Mouse (Mus musculus): ENCODE measurements at regions not wholly inside any gene's neighbourhood (a gene's known extent, or its start where the extent isn't known, plus 50 kb on each side); places are given as distances from the start of the nearest gene placed in this dataset.
A peak's percentile ranks its signal among the peaks of the same experiment; 100 is the strongest.

- ATAC-seq, result no peak
- Histone ChIP-seq H3K4me2 (ENCODE audit: low read length) (no peak overlapping the region), H3K27me3 (replicated peaks; ENCODE audit: control insufficient read depth, insufficient read depth, low read length) (no peaks in the 10 kb centered on the region), H3K9ac (ENCODE audit: low read depth, low read length) (no peak overlapping the region), H3K27ac (ENCODE audit: low read depth, low read length) (no peak overlapping the region), H3K36me3 (ENCODE audit: control insufficient read depth, insufficient read depth, low read length) (no peaks in the 10 kb centered on the region), H3K4me3 (ENCODE audit: low read length) (no peak overlapping the region), H3K9me3 (ENCODE audit: control insufficient read depth, low read length) (no peaks in the 10 kb centered on the region), H3K4me1 (ENCODE audit: control insufficient read depth, insufficient read depth, low read depth, low read length) (no peaks in the 10 kb centered on the region)
- 90% methylated on average over 4 of the region's 4 CpGs for WGBS
These were observed 72.6 kb downstream of the Icos start for GRCm38 (mm10) chr1:61050346-61050745.

DNA sequence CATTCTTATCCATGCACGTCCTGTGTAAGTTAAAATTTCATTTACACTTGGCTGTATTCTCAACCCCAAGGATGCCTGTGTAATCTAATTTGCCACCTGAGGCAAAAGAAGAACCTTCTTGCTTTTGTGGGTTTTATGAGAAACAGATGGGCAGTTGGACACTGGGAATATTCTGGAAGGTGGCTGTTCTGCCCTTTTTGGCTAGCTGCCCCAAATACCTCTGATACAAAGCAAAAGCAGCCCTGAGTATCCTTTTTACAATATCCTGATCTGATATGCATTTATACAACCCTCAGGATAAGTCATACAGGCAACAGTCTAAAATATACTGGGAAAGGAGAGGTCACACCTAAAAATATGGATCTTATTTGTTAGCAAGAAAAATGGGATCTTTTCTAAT is 75.9 kb downstream of the Icos start:
- no peak for ATAC-seq
- no peak overlapping the region for H3K9ac ChIP-seq (ENCODE audit: low read depth, low read length)
- H3K36me3 ChIP-seq (ENCODE audit: control insufficient read depth, insufficient read depth, low read length), result no peaks in the 10 kb centered on the region
- H3K4me1 ChIP-seq (ENCODE audit: control insufficient read depth, insufficient read depth, low read depth, low read length), result no peaks in the 10 kb centered on the region
- 24% methylated on average over 1 of the region's 1 CpGs for WGBS
- no peak overlapping the region for H3K27ac ChIP-seq (ENCODE audit: low read depth, low read length)
- no peaks in the 10 kb centered on the region for H3K9me3 ChIP-seq (ENCODE audit: control insufficient read depth, low read length)
- H3K4me3 ChIP-seq (ENCODE audit: low read length), result no peak overlapping the region
- no peaks in the 10 kb centered on the region for H3K27me3 ChIP-seq (replicated peaks; ENCODE audit: control insufficient read depth, insufficient read depth, low read length)
- H3K4me2 ChIP-seq (ENCODE audit: low read length), result no peak overlapping the region

GRCm38 (mm10) chr1:61054391-61054790 is 76.7 kb downstream of the Icos start:
- 90% methylated on average over 6 of the region's 6 CpGs for WGBS
- H3K36me3 ChIP-seq (ENCODE audit: control insufficient read depth, insufficient read depth, low read length), result no peaks in the 10 kb centered on the region
- no peaks in the 10 kb centered on the region for H3K4me1 ChIP-seq (ENCODE audit: control insufficient read depth, insufficient read depth, low read depth, low read length)
- H3K9ac ChIP-seq (ENCODE audit: low read depth, low read length), result no peak overlapping the region
- no peak overlapping the region for H3K27ac ChIP-seq (ENCODE audit: low read depth, low read length)
- H3K9me3 ChIP-seq (ENCODE audit: control insufficient read depth, low read length), result no peaks in the 10 kb centered on the region
- H3K4me3 ChIP-seq (ENCODE audit: low read length), result no peak overlapping the region
- ATAC-seq, result no peak
- H3K27me3 ChIP-seq (replicated peaks; ENCODE audit: control insufficient read depth, insufficient read depth, low read length), result no peaks in the 10 kb centered on the region
- no peak overlapping the region for H3K4me2 ChIP-seq (ENCODE audit: low read length)

GRCm38 (mm10) chr1:61055176-61055575 is 77.4 kb downstream of the Icos start:
- 8% methylated on average over 8 of the region's 8 CpGs for WGBS
- ATAC-seq, result peak; percentile 79; the same call in 1 of the 2 replicates
- Histone ChIP-seq H3K4me2 (ENCODE audit: low read length) (peak overlapping the region; percentile 37), H3K36me3 (ENCODE audit: control insufficient read depth, insufficient read depth, low read length) (no peaks in the 10 kb centered on the region), H3K4me3 (ENCODE audit: low read length) (0 out of 2 replicates have a peak overlapping the region, but pooled peaks have one; percentile 9), H3K9ac (ENCODE audit: low read depth, low read length) (no peak overlapping the region), H3K9me3 (ENCODE audit: control insufficient read depth, low read length) (no peaks in the 10 kb centered on the region), H3K4me1 (ENCODE audit: control insufficient read depth, insufficient read depth, low read depth, low read length) (no peaks in the 10 kb centered on the region), H3K27ac (ENCODE audit: low read depth, low read length) (no peak overlapping the region), H3K27me3 (replicated peaks; ENCODE audit: control insufficient read depth, insufficient read depth, low read length) (no peaks in the 10 kb centered on the region)

DNA sequence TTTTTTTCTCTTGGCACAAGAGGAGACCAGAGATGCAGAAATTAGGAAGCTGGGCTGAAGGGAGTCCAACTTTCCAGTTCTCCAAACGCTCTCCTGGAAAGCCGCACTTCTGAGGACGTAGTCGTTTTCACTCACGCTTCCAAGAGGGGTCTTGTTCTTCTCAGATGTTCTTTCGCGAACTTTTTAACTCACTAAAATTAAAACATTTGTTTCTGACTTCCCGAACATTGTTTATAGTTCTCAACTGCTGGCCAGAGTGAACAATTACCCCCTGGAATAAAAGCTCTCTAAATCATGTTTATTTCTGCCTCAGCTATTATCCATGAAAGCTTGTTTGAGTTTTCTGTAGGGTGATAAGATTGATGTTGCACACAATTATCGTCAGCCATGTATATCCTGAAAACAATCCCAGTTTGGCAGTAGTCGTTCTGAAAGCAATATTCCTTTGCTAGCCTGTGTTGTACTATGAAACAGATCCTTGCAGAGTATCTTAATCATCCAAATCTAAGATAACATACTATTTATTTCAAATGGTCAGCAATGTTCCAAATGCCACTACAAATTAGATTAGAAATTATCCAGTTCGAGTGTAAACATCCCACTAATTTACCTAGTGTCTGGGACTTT is 82.3 kb downstream of the Icos start:
- no peak overlapping the region for H3K4me2 ChIP-seq (ENCODE audit: low read length)
- no peaks in the 10 kb centered on the region for H3K9me3 ChIP-seq (ENCODE audit: control insufficient read depth, low read length)
- no peaks in the 10 kb centered on the region for H3K36me3 ChIP-seq (ENCODE audit: control insufficient read depth, insufficient read depth, low read length)
- no peaks in the 10 kb centered on the region for H3K4me1 ChIP-seq (ENCODE audit: control insufficient read depth, insufficient read depth, low read depth, low read length)
- no peak for ATAC-seq
- no peak overlapping the region for H3K9ac ChIP-seq (ENCODE audit: low read depth, low read length)
- 62% methylated on average over 11 of the region's 11 CpGs for WGBS
- no peaks in the 10 kb centered on the region for H3K27me3 ChIP-seq (replicated peaks; ENCODE audit: control insufficient read depth, insufficient read depth, low read length)
- H3K27ac ChIP-seq (ENCODE audit: low read depth, low read length), result no peak overlapping the region
- no peak overlapping the region for H3K4me3 ChIP-seq (ENCODE audit: low read length)

GRCm38 (mm10) chr1:61061892-61062460 is 84.2 kb downstream of the Icos start:
- WGBS, result 28% methylated on average over 3 of the region's 3 CpGs
- H3K27ac ChIP-seq (ENCODE audit: low read depth, low read length), result no peak overlapping the region

GRCm38 (mm10) chr1:61068112-61068511 is 90.4 kb downstream of the Icos start:
- H3K27ac ChIP-seq (ENCODE audit: low read depth, low read length), result no peak overlapping the region
- WGBS, result 85% methylated on average over 6 of the region's 6 CpGs
- H3K27me3 ChIP-seq (replicated peaks; ENCODE audit: control insufficient read depth, insufficient read depth, low read length), result no peaks in the 10 kb centered on the region
- H3K36me3 ChIP-seq (ENCODE audit: control insufficient read depth, insufficient read depth, low read length), result no peaks in the 10 kb centered on the region
- H3K4me1 ChIP-seq (ENCODE audit: control insufficient read depth, insufficient read depth, low read depth, low read length), result no peaks in the 10 kb centered on the region
- no peak overlapping the region for H3K9ac ChIP-seq (ENCODE audit: low read depth, low read length)
- H3K4me2 ChIP-seq (ENCODE audit: low read length), result no peak overlapping the region
- H3K4me3 ChIP-seq (ENCODE audit: low read length), result no peak overlapping the region
- ATAC-seq, result no peak
- H3K9me3 ChIP-seq (ENCODE audit: control insufficient read depth, low read length), result no peaks in the 10 kb centered on the region

More at GRCm38 (mm10) chr1:61061892-61062460, 84.2 kb downstream of the Icos start:
- H3K36me3 ChIP-seq (ENCODE audit: control insufficient read depth, insufficient read depth, low read length), result no peaks in the 10 kb centered on the region
- no peak for ATAC-seq
- no peak overlapping the region for H3K9ac ChIP-seq (ENCODE audit: low read depth, low read length)
- H3K27me3 ChIP-seq (replicated peaks; ENCODE audit: control insufficient read depth, insufficient read depth, low read length), result no peaks in the 10 kb centered on the region
- H3K9me3 ChIP-seq (ENCODE audit: control insufficient read depth, low read length), result no peaks in the 10 kb centered on the region
- no peak overlapping the region for H3K4me3 ChIP-seq (ENCODE audit: low read length)
- H3K4me2 ChIP-seq (ENCODE audit: low read length), result no peak overlapping the region
- no peaks in the 10 kb centered on the region for H3K4me1 ChIP-seq (ENCODE audit: control insufficient read depth, insufficient read depth, low read depth, low read length)

- 57% methylated on average over 2 of the region's 2 CpGs for WGBS
These were observed 96.4 kb downstream of the Icos start for GRCm38 (mm10) chr1:61074127-61074526.

GRCm38 (mm10) chr1:61075335-61075734 is 97.6 kb downstream of the Icos start:
- 92% methylated on average over 1 of the region's 1 CpGs for WGBS
- no peak overlapping the region for H3K4me3 ChIP-seq (ENCODE audit: low read length)
- H3K36me3 ChIP-seq (ENCODE audit: control insufficient read depth, insufficient read depth, low read length), result no peaks in the 10 kb centered on the region
- no peaks in the 10 kb centered on the region for H3K27me3 ChIP-seq (replicated peaks; ENCODE audit: control insufficient read depth, insufficient read depth, low read length)
- no peaks in the 10 kb centered on the region for H3K4me1 ChIP-seq (ENCODE audit: control insufficient read depth, insufficient read depth, low read depth, low read length)
- no peaks in the 10 kb centered on the region for H3K9me3 ChIP-seq (ENCODE audit: control insufficient read depth, low read length)
- no peak overlapping the region for H3K9ac ChIP-seq (ENCODE audit: low read depth, low read length)
- H3K4me2 ChIP-seq (ENCODE audit: low read length), result no peak overlapping the region
- ATAC-seq, result no peak
- no peak overlapping the region for H3K27ac ChIP-seq (ENCODE audit: low read depth, low read length)

More at GRCm38 (mm10) chr1:61074127-61074526, 96.4 kb downstream of the Icos start:
- Histone ChIP-seq H3K4me1 (ENCODE audit: control insufficient read depth, insufficient read depth, low read depth, low read length) (no peaks in the 10 kb centered on the region), H3K27ac (ENCODE audit: low read depth, low read length) (no peak overlapping the region), H3K4me2 (ENCODE audit: low read length) (no peak overlapping the region), H3K4me3 (ENCODE audit: low read length) (no peak overlapping the region), H3K9ac (ENCODE audit: low read depth, low read length) (no peak overlapping the region), H3K36me3 (ENCODE audit: control insufficient read depth, insufficient read depth, low read length) (no peaks in the 10 kb centered on the region), H3K9me3 (ENCODE audit: control insufficient read depth, low read length) (no peaks in the 10 kb centered on the region), H3K27me3 (replicated peaks; ENCODE audit: control insufficient read depth, insufficient read depth, low read length) (no peaks in the 10 kb centered on the region)
- no peak for ATAC-seq
